ENCODE assay signal across 22 mouse cellular contexts in genomic region chr13:30747068-30747467, GRCm38 (mm10). TPM values are rescaled to one million over a fixed set of nuclear protein-coding genes. Genes with fewer than 3 reads are reported as not detected.
DNase-seq lines count a peak whose midpoint lies in the region; ATAC-seq and TF ChIP-seq lines count a peak whose summit lies in the region.
"Had no signal": no experiment of that assay in that cellular context is flagged by ENCODE, and none has a peak within 500 bp of the region (broad histone marks: within the 10 kb centered on the region; RNA-seq: fewer than 3 reads in every experiment).

No protein-coding gene starts in this region.

- no peak overlapping the region for H3K9ac ChIP-seq in forebrain, embryonic 11.5 days (ENCODE audit: low read length)
- no peak overlapping the region for H3K9ac ChIP-seq in forebrain, embryonic 14.5 days (ENCODE audit: low read length)
- H3K9ac ChIP-seq in CH12.LX (ENCODE audit: insufficient read depth, low read depth): peak overlapping the region; percentile 79

- H3K27me3 ChIP-seq in forebrain, embryonic 11.5 days (ENCODE audit: control insufficient read depth, insufficient read depth, low read length): peaks cover 38% of the 10 kb centered on the region
- H3K27me3 ChIP-seq in forebrain, embryonic 14.5 days (replicated peaks; ENCODE audit: control insufficient read depth, insufficient read depth, low read length): peaks cover 43% of the 10 kb centered on the region
- H3K27me3 ChIP-seq in CH12.LX (replicated peaks): no peaks in the 10 kb centered on the region

- H3K79me2 ChIP-seq in CH12.LX (replicated peaks; ENCODE audit: control insufficient read depth, extremely low read depth, insufficient read depth, poor library complexity, severe bottlenecking): peaks cover 30% of the 10 kb centered on the region

- intact Hi-C loops in left cerebral cortex, postnatal 4 days (cut with DNase I): no loop called here

- TF ChIP-seq EP300 in CH12.LX (IDR thresholded peaks at IDR 0.05; ENCODE audit: low read length): 0 out of 2 replicates have a peak, but pooled peaks have one; percentile 27

- dilution Hi-C loops in CH12.LX (cut with MboI; ENCODE audit: extremely low pct_ligation_motif_present, extremely low pct_unique_long_range_greater_than_20kb, low sequenced_read_pairs): no loop called here

- H3K4me2 ChIP-seq in forebrain, embryonic 11.5 days (ENCODE audit: low read depth, low read length, severe bottlenecking): no peak overlapping the region
- H3K4me2 ChIP-seq in forebrain, embryonic 14.5 days (ENCODE audit: low read length): no peak overlapping the region
- H3K4me2 ChIP-seq in CH12.LX (ENCODE audit: insufficient read depth, low read depth, poor library complexity, severe bottlenecking): peak overlapping the region; percentile 96

- whole genome bisulfite sequencing in forebrain, embryonic 11.5 days: 76% methylated on average over 5 of the region's 5 CpGs
- 75% methylated on average over 5 of the region's 5 CpGs for WGBS in forebrain, embryonic 14.5 days

- in situ Hi-C loops in CH12.LX (cut with MboI; ENCODE audit: low pct_ligation_motif_present, low pct_unique_long_range_greater_than_20kb, low sequenced_read_pairs): no loop called here

- no peaks in the 10 kb centered on the region for H3K9me3 ChIP-seq in forebrain, embryonic 11.5 days (ENCODE audit: control insufficient read depth, low read length)
- H3K9me3 ChIP-seq in forebrain, embryonic 14.5 days (replicated peaks; ENCODE audit: control insufficient read depth, low read length): no peaks in the 10 kb centered on the region
- H3K9me3 ChIP-seq in CH12.LX (replicated peaks; ENCODE audit: low read length): no peaks in the 10 kb centered on the region
- H3K9me3 ChIP-seq: G1E had no signal

- no peaks in the 10 kb centered on the region for H3K36me3 ChIP-seq in forebrain, embryonic 11.5 days (ENCODE audit: control insufficient read depth, insufficient read depth, low read length)
- H3K36me3 ChIP-seq in forebrain, embryonic 14.5 days (ENCODE audit: control insufficient read depth, insufficient read depth, low read length): no peaks in the 10 kb centered on the region
- H3K36me3 ChIP-seq in CH12.LX (replicated peaks in 1 of 2; ENCODE audit: control insufficient read depth in 1 of 2, insufficient read depth in 1 of 2, low read length in 1 of 2): peaks cover 11 to 17% of the 10 kb centered on the region in 2 experiments
- H3K36me3 ChIP-seq: G1E had no signal

- no peak overlapping the region for H3K4me3 ChIP-seq in forebrain, embryonic 11.5 days (ENCODE audit: low read depth, low read length)
- no peak overlapping the region for H3K4me3 ChIP-seq in forebrain, embryonic 14.5 days (ENCODE audit: low read depth, low read length)
- H3K4me3 ChIP-seq in CH12.LX (replicated peaks in 1 of 3; ENCODE audit: low read depth in 2 of 3, low read length in 2 of 3, poor library complexity in 1 of 3): peak overlapping the region in 1 of 3 experiments; percentile 98

- TF ChIP-seq POLR2A in CH12.LX (IDR thresholded peaks at IDR 0.05; ENCODE audit: low read depth, low read length): no peak; the same call in 1 of the 2 replicates

- ATAC-seq in forebrain, embryonic 11.5 days (replicated peaks; ENCODE audit: low FRiP score): no peak
- ATAC-seq in forebrain, embryonic 14.5 days: no peak
- ATAC-seq in activated CD4-positive, CD25-positive, alpha-beta regulatory T cell, adult 4 months: peak; percentile 1
- ATAC-seq: Patski had no signal

- DNase-seq in forebrain, embryonic 11.5 days (ENCODE audit: low spot score): peak; percentile 16
- no peak for DNase-seq in forebrain, embryonic 14.5 days (ENCODE audit: low spot score)
- no peak for DNase-seq in CH12.LX (ENCODE audit: extremely low read depth)
- DNase-seq in right cerebral cortex, postnatal 25 days: no peak
- DNase-seq in left cerebral cortex, postnatal 4 days: no peak
- DNase-seq: adrenal gland, adult 2 months; adrenal gland, adult 8-10 months; adrenal gland, postnatal 10 days; adrenal gland, postnatal 14 days; adrenal gland, postnatal 25 days; adrenal gland, postnatal 36 days; B cell, adult 2 months; cerebellum, adult 11 months; cerebellum, adult 11-12 months; cerebellum, adult 18-20 months; cerebellum, adult 2 months; cerebellum, adult 8-10 months had no signal

- no peak overlapping the region for H3K27ac ChIP-seq in forebrain, embryonic 11.5 days (ENCODE audit: low read depth, low read length)
- H3K27ac ChIP-seq in forebrain, embryonic 14.5 days (ENCODE audit: low read depth, low read length): no peak overlapping the region
- H3K27ac ChIP-seq in CH12.LX (ENCODE audit: insufficient read depth, low read depth): peak overlapping the region; percentile 57

- TF ChIP-seq CTCF in CH12.LX (conservative IDR thresholded peaks at IDR 0.05 in 1 of 2, IDR thresholded peaks at IDR 0.05 in 1 of 2; ENCODE audit: low read depth in 2 of 2, low read length in 2 of 2): no peak

- peaks cover 10% of the 10 kb centered on the region for H3K4me1 ChIP-seq in forebrain, embryonic 11.5 days (replicated peaks; ENCODE audit: control insufficient read depth, insufficient read depth, low read length)
- peaks cover 13% of the 10 kb centered on the region for H3K4me1 ChIP-seq in forebrain, embryonic 14.5 days (ENCODE audit: control insufficient read depth, insufficient read depth, low read length)
- peaks cover 16 to 46% of the 10 kb centered on the region in 2 experiments for H3K4me1 ChIP-seq in CH12.LX (ENCODE audit: control insufficient read depth in 1 of 2, insufficient read depth in 2 of 2)

- no peak for TF ChIP-seq RAD21 in CH12.LX (IDR thresholded peaks at IDR 0.05; ENCODE audit: low read depth, low read length)

TF ChIP-seq in CH12.LX, 34 proteins besides CTCF, POLR2A, EP300 and RAD21:
- TF ChIP-seq SIN3A (IDR thresholded peaks at IDR 0.05; ENCODE audit: low read length) (no peak), BHLHE40 (IDR thresholded peaks at IDR 0.05; ENCODE audit: low read depth, low read length) (peak; percentile 71), ZC3H11A (IDR thresholded peaks at IDR 0.05; ENCODE audit: low read depth, low read length) (no peak), MEF2A (IDR thresholded peaks at IDR 0.05; ENCODE audit: borderline replicate concordance, low read depth, low read length) (peak; percentile 53; the same call in 1 of the 2 replicates), SMC3 (IDR thresholded peaks at IDR 0.05; ENCODE audit: low read depth, low read length) (peak; percentile 1; the same call in 1 of the 2 replicates), CHD1 (IDR thresholded peaks at IDR 0.05; ENCODE audit: low read depth, low read length) (no peak), MXI1 (IDR thresholded peaks at IDR 0.05; ENCODE audit: low read depth, low read length) (peak; percentile 14), MAZ (IDR thresholded peaks at IDR 0.05; ENCODE audit: low read depth, low read length) (peak; percentile 69; the same call in 1 of the 2 replicates), MAFK (IDR thresholded peaks at IDR 0.05; ENCODE audit: insufficient replicate concordance, low read length) (0 out of 2 replicates have a peak, but pooled peaks have one; percentile 11), JUN (IDR thresholded peaks at IDR 0.05; ENCODE audit: insufficient read depth, low read depth, low read length) (no peak), MAX (IDR thresholded peaks at IDR 0.05; ENCODE audit: low read length) (peak; percentile 45), KAT2A (IDR thresholded peaks at IDR 0.05; ENCODE audit: insufficient replicate concordance, low read length) (no peak)
TF ChIP-seq in CH12.LX: peak in this region for 7.

RNA-seq across cellular contexts. Expression of gene Irf4, which starts 2.0 kb away (rescaled TPM):
- 0.07 TPM in 1 of 2 replicates, not detected in the other for polyA plus RNA-seq in forebrain, embryonic 11.5 days (2014; fragmentation: Nextera tagmentation; extraction: Ambion mirVana)
- 0.04 and 0.10 TPM in 2 replicates for polyA plus RNA-seq in forebrain, embryonic 14.5 days (2014; fragmentation: Nextera tagmentation; extraction: Ambion mirVana)
- total RNA-seq in CH12.LX (2012; rRNA removed): 115 and 138 TPM in 2 replicates
- total RNA-seq in CH12.LX (2014; rRNA removed): 122 and 142 TPM in 2 replicates
- 74.5 and 81.7 TPM in 2 replicates for polyA plus RNA-seq in CH12.LX (2012; ENCODE audit: insufficient read length, low read depth)
- polyA plus RNA-seq in activated CD4-positive, CD25-positive, alpha-beta regulatory T cell, adult 4 months (2017; shearing (Covaris generic)): 10 to 100 TPM; 23.8 to 26.4 TPM
- total RNA-seq in left cerebral cortex, postnatal 4 days (2021): under 1 TPM in 1 of 2 experiments, not detected in 1; 0.16 TPM
- total RNA-seq: MEL had no signal
- polyA plus RNA-seq: C2C12, G1E had no signal

Comparison
In these comparisons a context has a peak if more than half of its experiments do, and no peak if none do; other contexts are left out.
1. RNA of gene Irf4, which starts 2.0 kb away (polyA plus RNA-seq): 74.5 to 81.7 TPM in CH12.LX and 23.8 to 26.4 TPM in activated CD4-positive, CD25-positive, alpha-beta regulatory T cell, adult 4 months; 0.07 TPM in forebrain, embryonic 11.5 days and 0.04 to 0.10 TPM in forebrain, embryonic 14.5 days; every median in the first group is over 10 times any median in the second.